Mouse (Mus musculus): Measurements from ENCODE around the gene Tcf3. TPM values are rescaled to one million over a fixed set of nuclear protein-coding genes. Genes with fewer than 3 reads are reported as not detected.

The Tcf3 gene
- total and polyA plus RNA-seq, 3 experiments = 125 to 258 TPM; not detected in 1

- no peak for DNase-seq (ENCODE audit: low read depth, low spot score)
- Histone ChIP-seq H3K9ac (ENCODE audit: control insufficient read depth, low read depth, low read length, poor library complexity, severe bottlenecking) (no peak overlapping the region), H3K4me1 (ENCODE audit: control insufficient read depth in 1 of 2, insufficient read depth in 2 of 2, low read length in 2 of 2) (peaks cover 0 to 12% of the 10 kb centered on the region in 2 experiments; a peak in 3 of 4 replicates), H3K27me3 (ENCODE audit: control insufficient read depth in 1 of 2, insufficient read depth in 2 of 2, low read length in 2 of 2) (no peaks in the 10 kb centered on the region), H3K27ac (ENCODE audit: control insufficient read depth, low read depth, low read length) (no peak overlapping the region), H3K36me3 (ENCODE audit: control insufficient read depth in 1 of 2, insufficient read depth in 2 of 2, low read length in 2 of 2) (peaks cover 6 to 8% of the 10 kb centered on the region in 2 experiments), H3K79me2 (ENCODE audit: control insufficient read depth, insufficient read depth, low read length, poor library complexity) (peaks cover 30% of the 10 kb centered on the region), H3K4me3 (ENCODE audit: control insufficient read depth in 1 of 2, insufficient read depth in 1 of 2, low read depth in 2 of 2, low read length in 2 of 2) (no peak overlapping the region), H3K9me3 (replicated peaks; ENCODE audit: insufficient read depth, low read length) (no peaks in the 10 kb centered on the region)
- no peak for TF ChIP-seq CTCF (IDR thresholded peaks at IDR 0.05 in 2 of 3, conservative IDR thresholded peaks at IDR 0.05 in 1 of 3; ENCODE audit: control insufficient read depth in 1 of 3, insufficient read depth in 1 of 3, low read depth in 2 of 3, low read length in 3 of 3, poor library complexity in 1 of 3, severe bottlenecking in 1 of 3)
- 0 out of 2 replicates have a peak, but pooled peaks have one; percentile 8 for TF ChIP-seq POLR2AphosphoS2 (IDR thresholded peaks at IDR 0.05; ENCODE audit: low read length)
- TF ChIP-seq SIN3A (IDR thresholded peaks at IDR 0.05; ENCODE audit: low read length) = no peak
Observed at GRCm38 (mm10) chr10:80395025-80395627, 38.3 kb downstream of the Tcf3 start.

DNA sequence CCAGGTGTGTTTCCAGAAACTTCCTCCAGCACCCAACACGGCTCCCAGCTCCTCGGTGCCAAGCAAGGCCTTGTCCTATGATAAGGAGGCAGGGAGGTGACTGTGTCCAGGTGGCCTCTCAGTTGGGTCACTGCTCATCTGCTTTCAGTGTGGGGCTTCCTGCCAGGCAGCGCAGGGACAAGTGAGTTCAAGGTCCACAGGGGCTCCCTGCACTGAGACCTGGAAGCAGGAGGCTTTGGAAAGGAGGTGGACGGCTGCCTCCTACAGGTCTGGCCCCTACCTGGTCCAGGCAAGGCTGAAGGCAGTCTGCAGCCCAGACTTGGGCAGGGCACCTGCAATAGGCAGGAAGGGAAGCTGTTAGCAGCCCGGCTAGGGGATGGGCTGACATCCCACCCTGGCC is 40.8 kb downstream of the Tcf3 start:
- no peak overlapping the region for H3K9ac ChIP-seq (ENCODE audit: control insufficient read depth, low read depth, low read length, poor library complexity, severe bottlenecking)
- peaks cover 7 to 21% of the 10 kb centered on the region in 2 experiments for H3K4me1 ChIP-seq (ENCODE audit: control insufficient read depth in 1 of 2, insufficient read depth in 2 of 2, low read length in 2 of 2)
- no peaks in the 10 kb centered on the region for H3K27me3 ChIP-seq (ENCODE audit: control insufficient read depth in 1 of 2, insufficient read depth in 2 of 2, low read length in 2 of 2)
- H3K4me3 ChIP-seq (ENCODE audit: control insufficient read depth in 1 of 2, insufficient read depth in 1 of 2, low read depth in 2 of 2, low read length in 2 of 2) = no peak overlapping the region
- H3K27ac ChIP-seq (ENCODE audit: control insufficient read depth, low read depth, low read length) = no peak overlapping the region
- TF ChIP-seq MAX (IDR thresholded peaks at IDR 0.05; ENCODE audit: low read length) = no peak
- no peak for TF ChIP-seq JUND (IDR thresholded peaks at IDR 0.05; ENCODE audit: low read depth, low read length)
- TF ChIP-seq MYC (IDR thresholded peaks at IDR 0.05; ENCODE audit: low read depth, low read length) = no peak
- no peak for TF ChIP-seq HCFC1 (IDR thresholded peaks at IDR 0.05; ENCODE audit: low read depth, low read length)
- no peak for TF ChIP-seq USF2 (IDR thresholded peaks at IDR 0.05; ENCODE audit: borderline replicate concordance in 1 of 2, insufficient read depth in 1 of 2, low read depth in 1 of 2, low read length in 2 of 2)
- TF ChIP-seq ZNF384 (IDR thresholded peaks at IDR 0.05; ENCODE audit: low read depth, low read length) = no peak
- TF ChIP-seq MXI1 (IDR thresholded peaks at IDR 0.05; ENCODE audit: low read depth, low read length) = no peak
- TF ChIP-seq SMC3 (IDR thresholded peaks at IDR 0.05; ENCODE audit: low read depth, low read length) = no peak
- H3K79me2 ChIP-seq (ENCODE audit: control insufficient read depth, insufficient read depth, low read length, poor library complexity) = peaks cover 17% of the 10 kb centered on the region
- no peak for DNase-seq (ENCODE audit: low read depth, low spot score)
- H3K36me3 ChIP-seq (ENCODE audit: control insufficient read depth in 1 of 2, insufficient read depth in 2 of 2, low read length in 2 of 2) = peaks cover 6 to 14% of the 10 kb centered on the region in 2 experiments
- no peaks in the 10 kb centered on the region for H3K9me3 ChIP-seq (replicated peaks; ENCODE audit: insufficient read depth, low read length)

- Histone ChIP-seq H3K9ac (ENCODE audit: control insufficient read depth, low read depth, low read length, poor library complexity, severe bottlenecking) (no peak overlapping the region), H3K9me3 (replicated peaks; ENCODE audit: insufficient read depth, low read length) (no peaks in the 10 kb centered on the region), H3K27me3 (ENCODE audit: control insufficient read depth in 1 of 2, insufficient read depth in 2 of 2, low read length in 2 of 2) (no peaks in the 10 kb centered on the region), H3K4me3 (ENCODE audit: control insufficient read depth in 1 of 2, insufficient read depth in 1 of 2, low read depth in 2 of 2, low read length in 2 of 2) (no peak overlapping the region), H3K4me1 (ENCODE audit: control insufficient read depth in 1 of 2, insufficient read depth in 2 of 2, low read length in 2 of 2) (peaks cover 9 to 24% of the 10 kb centered on the region in 2 experiments), H3K36me3 (ENCODE audit: control insufficient read depth in 1 of 2, insufficient read depth in 2 of 2, low read length in 2 of 2) (peaks cover 3 to 10% of the 10 kb centered on the region in 2 experiments), H3K27ac (ENCODE audit: control insufficient read depth, low read depth, low read length) (no peak overlapping the region), H3K79me2 (ENCODE audit: control insufficient read depth, insufficient read depth, low read length, poor library complexity) (peaks cover 15% of the 10 kb centered on the region)
- no peak for DNase-seq (ENCODE audit: low read depth, low spot score)
- no peak for TF ChIP-seq HCFC1 (IDR thresholded peaks at IDR 0.05; ENCODE audit: low read depth, low read length)
- TF ChIP-seq SMC3 (IDR thresholded peaks at IDR 0.05; ENCODE audit: low read depth, low read length) = no peak
- TF ChIP-seq POLR2AphosphoS2 (IDR thresholded peaks at IDR 0.05; ENCODE audit: low read length) = peak; percentile 67
- TF ChIP-seq TBP (IDR thresholded peaks at IDR 0.05; ENCODE audit: low read depth, low read length) = no peak
- TF ChIP-seq RAD21 (IDR thresholded peaks at IDR 0.05; ENCODE audit: low read depth, low read length) = no peak
Observed at GRCm38 (mm10) chr10:80390697-80391096, 42.8 kb downstream of the Tcf3 start.
